Mouse (Mus musculus) small intestine, adult 2 months (tissue): ENCODE data around the gene Dyrk1a.

Experiments
- CTCF ChIP-seq: fragments of 200-500 bp; IDR thresholded peaks from 2 replicates; pipeline ENCODE4 v1.5.1; 2012; ENCODE audit warnings: low read depth, mild to moderate bottlenecking, control low read depth, inconsistent platforms, low read length, moderate library complexity, mixed read lengths; ENCODE audit not compliant: insufficient replicate concordance, insufficient read length; ENCODE audit errors: extremely low read depth
- POLR2A ChIP-seq: fragments of 200-500 bp; IDR thresholded peaks from 2 replicates; pipeline ENCODE4 v1.6.1; 2012; ENCODE audit warnings: low read depth, mild to moderate bottlenecking, control low read depth, inconsistent platforms, low read length, moderate library complexity

DNA sequence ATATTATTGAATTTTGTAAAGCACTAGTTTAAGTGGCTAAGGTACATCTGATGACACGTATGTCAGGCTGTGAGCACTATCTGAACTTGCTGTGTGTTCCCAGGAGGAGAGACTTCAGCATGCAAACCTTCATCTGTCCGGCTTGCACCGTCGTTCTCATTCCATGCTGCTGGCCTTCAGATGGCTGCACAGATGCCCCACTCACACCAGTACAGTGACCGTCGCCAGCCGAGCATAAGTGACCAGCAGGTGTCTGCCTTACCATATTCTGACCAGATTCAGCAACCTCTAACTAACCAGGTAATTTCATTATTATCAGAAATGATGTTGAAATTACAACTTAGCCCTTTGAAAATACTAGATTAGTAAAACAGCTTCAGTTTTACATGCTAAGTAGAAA lies 89.6 kb downstream of the Dyrk1a start:
- TF ChIP-seq CTCF (no peak), POLR2A (no peak)
